Mouse (Mus musculus): ENCODE measurements around the gene Hectd4.

Hectd4 gene

GRCm38 (mm10) chr5:121239846-121240245, 19.8 kb downstream of the Hectd4 start:
- DNase-seq: no peak

- no peak for DNase-seq
Observed at GRCm38 (mm10) chr5:121241182-121241581, 21.2 kb downstream of the Hectd4 start.

- DNase-seq: no peak
Observed at GRCm38 (mm10) chr5:121242261-121242660, 22.2 kb downstream of the Hectd4 start.

GRCm38 (mm10) chr5:121242701-121243100, 22.7 kb downstream of the Hectd4 start:
- no peak for DNase-seq

GRCm38 (mm10) chr5:121243676-121244364, 23.8 kb downstream of the Hectd4 start:
- no peak for DNase-seq

- DNase-seq: no peak
Observed at GRCm38 (mm10) chr5:121244365-121244731, 24.3 kb downstream of the Hectd4 start.

- no peak for DNase-seq
Observed at GRCm38 (mm10) chr5:121245201-121245600, 25.2 kb downstream of the Hectd4 start.

- DNase-seq: no peak
Observed at GRCm38 (mm10) chr5:121248766-121249394, 28.9 kb downstream of the Hectd4 start.

GRCm38 (mm10) chr5:121249693-121250092, 29.7 kb downstream of the Hectd4 start:
- DNase-seq: no peak

- DNase-seq: peak; percentile 23
Observed at GRCm38 (mm10) chr5:121251813-121252212, 31.8 kb downstream of the Hectd4 start.

- DNase-seq: no peak
Observed at GRCm38 (mm10) chr5:121253816-121254497, 33.9 kb downstream of the Hectd4 start.

GRCm38 (mm10) chr5:121254977-121255376, 35.0 kb downstream of the Hectd4 start:
- DNase-seq: no peak

GRCm38 (mm10) chr5:121261806-121262205, 41.8 kb downstream of the Hectd4 start:
- DNase-seq: no peak

- no peak for DNase-seq
Observed at GRCm38 (mm10) chr5:121262415-121262814, 42.4 kb downstream of the Hectd4 start.

- no peak for DNase-seq
Observed at GRCm38 (mm10) chr5:121264593-121264992, 44.6 kb downstream of the Hectd4 start.

- peak; percentile 73 for DNase-seq
Observed at GRCm38 (mm10) chr5:121266741-121267382, 46.8 kb downstream of the Hectd4 start.

GRCm38 (mm10) chr5:121271046-121271445, 51.0 kb downstream of the Hectd4 start:
- no peak for DNase-seq

- no peak for DNase-seq
Observed at GRCm38 (mm10) chr5:121276808-121277207, 56.8 kb downstream of the Hectd4 start.

GRCm38 (mm10) chr5:121280456-121280855, 60.4 kb downstream of the Hectd4 start:
- no peak for DNase-seq

GRCm38 (mm10) chr5:121283051-121283450, 63.0 kb downstream of the Hectd4 start:
- no peak for DNase-seq

GRCm38 (mm10) chr5:121284816-121285215, 64.8 kb downstream of the Hectd4 start:
- DNase-seq: peak; percentile 24

GRCm38 (mm10) chr5:121287213-121287612, 67.2 kb downstream of the Hectd4 start:
- no peak for DNase-seq

GRCm38 (mm10) chr5:121290289-121290688, 70.3 kb downstream of the Hectd4 start:
- no peak for DNase-seq
